Mouse (Mus musculus) layer of hippocampus, adult 8-10 months (tissue): ENCODE measurements around the gene A4gnt. TPM values are rescaled to one million over a fixed set of nuclear protein-coding genes. Genes with fewer than 3 reads are reported as not detected.

Source experiments
- DNase-seq, 2 experiments: peaks; one replicate each; pipeline ENCODE4 v3.0.0; 2022; ENCODE audit warnings: low spot score in 2 of 2
- total RNA-seq, 4 experiments: library from RNA; stranded (reverse); gene quantifications; 2 replicates each; pipeline ENCODE4 v1.2.4; 2022

Gene A4gnt
- total RNA-seq, 4 experiments from 2014 or later: 0.14 to 0.39 TPM; not detected in 2

DNA sequence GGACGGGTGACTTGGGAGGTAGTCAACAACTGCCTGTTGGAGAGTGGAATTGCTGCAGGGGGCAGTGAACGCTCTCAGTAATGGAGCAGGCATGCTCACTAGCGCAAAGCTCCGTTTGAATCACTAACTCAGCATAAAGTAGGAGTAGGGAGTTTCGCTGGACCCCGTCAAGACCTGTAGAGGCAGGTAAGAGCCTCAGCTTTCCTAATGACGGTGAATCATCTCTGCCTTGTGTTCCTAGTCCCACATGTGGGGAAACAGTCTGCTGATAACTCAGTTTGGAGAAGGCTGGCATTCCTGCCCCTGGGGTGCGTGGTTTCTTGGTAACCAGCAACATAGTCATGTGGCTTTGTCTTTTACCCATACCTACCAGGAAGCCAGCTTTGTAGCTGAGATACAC is 20.0 kb downstream of the A4gnt start:
- DNase-seq: no peak

DNA sequence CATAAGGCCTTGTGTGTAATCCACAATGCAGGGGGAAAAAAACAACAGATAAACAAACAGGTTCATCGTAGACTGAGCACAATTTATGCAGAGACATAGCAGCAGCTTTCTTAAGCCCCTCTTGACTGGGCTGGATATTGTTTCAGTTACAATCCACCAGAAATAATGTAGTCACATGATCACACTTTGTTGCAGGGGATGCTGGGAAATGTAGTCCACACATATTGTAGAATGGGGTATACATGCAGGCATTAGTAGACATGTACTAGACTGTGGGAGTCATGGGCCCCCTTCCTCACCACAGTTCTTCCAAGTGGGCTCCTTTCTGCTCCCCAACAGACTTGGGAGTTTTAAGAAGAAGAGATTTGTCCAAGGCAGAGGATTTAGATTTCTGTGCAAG is 24.5 kb downstream of the A4gnt start:
- no peak for DNase-seq

- DNase-seq: no peak
Observed at GRCm38 (mm10) chr9:99637227-99637626, 24.9 kb downstream of the A4gnt start.

DNA sequence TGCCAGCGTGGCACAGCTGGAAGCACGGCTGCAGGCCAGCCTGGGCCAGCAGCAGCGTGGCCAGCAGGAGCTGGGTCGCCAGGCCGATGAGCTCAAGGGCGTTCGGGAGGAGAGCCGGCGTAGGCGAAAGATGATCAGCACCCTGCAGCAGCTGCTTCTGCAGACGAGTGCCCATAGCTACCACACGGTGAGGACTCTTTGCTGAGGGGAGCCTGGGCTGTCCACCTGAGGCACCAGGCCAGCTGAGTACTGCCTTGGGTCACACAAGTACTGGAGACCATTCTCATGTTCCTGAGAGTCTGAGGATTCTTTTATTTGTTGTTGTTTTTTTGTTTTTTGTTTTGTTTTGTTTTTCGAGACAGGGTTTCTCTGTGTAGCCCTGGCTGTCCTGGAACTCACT is 25.4 kb downstream of the A4gnt start:
- DNase-seq: no peak

- no peak for DNase-seq
Observed at GRCm38 (mm10) chr9:99639957-99640356, 27.7 kb downstream of the A4gnt start.

GRCm38 (mm10) chr9:99645416-99645815 is 33.1 kb downstream of the A4gnt start:
- DNase-seq: no peak

DNA sequence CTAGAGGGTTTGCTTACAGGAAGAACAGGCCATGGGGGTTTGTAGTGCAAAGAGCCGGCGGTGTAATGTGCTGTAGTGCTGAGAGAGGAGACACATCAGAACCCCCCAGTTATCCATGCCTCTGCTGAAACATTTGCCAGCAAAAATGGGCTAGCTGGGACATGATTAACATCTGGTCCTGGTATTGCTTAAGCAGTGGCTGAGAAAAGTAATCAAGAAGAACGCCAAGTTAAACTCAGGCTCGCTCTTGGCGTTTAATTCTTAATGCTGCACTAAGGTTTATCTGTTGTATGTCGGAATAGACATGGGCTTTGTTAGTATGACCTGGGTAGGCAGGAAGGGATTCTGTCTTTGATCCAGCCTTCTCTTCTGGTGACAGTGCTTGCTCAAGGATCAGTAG is 33.8 kb downstream of the A4gnt start:
- no peak for DNase-seq

DNA sequence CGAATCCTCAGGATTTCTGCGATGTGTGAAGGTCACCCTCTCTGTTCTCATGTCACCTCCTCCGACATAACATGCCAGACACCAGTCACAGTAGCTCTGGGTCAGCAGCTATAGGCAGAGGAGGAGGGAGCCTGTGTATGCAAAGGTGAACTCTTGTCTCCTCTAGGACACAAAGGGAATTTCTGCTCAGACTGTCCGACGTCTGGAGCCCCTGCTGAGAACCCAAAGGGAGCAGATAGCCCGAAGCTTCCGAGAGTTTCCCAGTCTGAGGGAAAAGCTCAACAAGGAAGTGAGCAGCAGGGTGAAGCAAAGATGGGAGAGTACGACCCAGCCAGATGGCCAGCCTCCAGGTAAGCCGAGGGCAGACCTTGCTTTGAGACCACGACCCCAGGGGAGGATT is 48.5 kb downstream of the A4gnt start:
- DNase-seq: no peak

DNA sequence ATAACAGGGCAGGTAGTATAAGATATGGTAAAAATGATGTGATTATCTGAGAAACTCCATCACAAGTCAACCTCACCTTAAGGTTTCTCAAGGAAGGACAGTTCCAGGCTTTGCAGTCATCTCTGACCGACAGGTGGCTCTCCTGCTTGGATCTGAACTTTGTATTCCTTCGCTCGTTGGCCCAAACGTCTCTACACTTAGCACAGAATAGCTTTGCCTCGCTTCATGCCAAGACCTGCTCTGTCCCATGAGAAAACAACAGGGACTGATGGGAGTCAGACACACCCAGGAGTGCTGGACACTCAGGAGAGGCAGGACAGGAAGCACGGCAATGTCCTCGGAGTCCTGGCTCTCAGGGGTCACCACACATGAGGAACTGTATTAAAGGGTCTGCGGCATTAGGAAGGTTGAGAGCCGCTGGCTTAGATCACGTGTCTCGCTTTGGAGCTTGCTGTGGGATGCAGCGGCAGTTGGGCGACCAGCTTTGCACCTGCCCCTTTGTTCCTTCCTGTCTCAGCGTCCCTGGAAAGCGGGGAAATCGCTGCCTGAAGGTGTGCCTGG is 49.4 kb downstream of the A4gnt start:
- no peak for DNase-seq

DNA sequence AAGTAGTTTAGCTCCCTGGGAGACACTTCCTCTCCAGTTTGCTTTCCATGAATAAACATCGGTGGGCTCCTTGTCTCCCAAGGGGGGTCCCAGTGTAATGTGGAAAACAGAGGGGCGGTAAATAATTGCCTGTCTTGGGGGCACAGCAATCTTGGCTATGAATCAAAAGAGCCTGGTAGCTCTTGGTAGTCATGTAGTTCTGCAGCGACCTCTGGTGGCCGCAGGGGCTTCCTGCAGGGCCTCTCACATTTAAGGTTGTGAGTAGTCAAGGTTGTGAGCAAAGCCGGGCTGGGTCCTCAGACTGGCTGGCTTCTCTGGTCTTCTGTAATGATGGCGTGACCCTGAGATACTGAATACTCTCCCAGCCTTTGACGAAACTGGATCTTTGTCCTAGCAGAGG is 50.1 kb downstream of the A4gnt start:
- DNase-seq: peak; percentile 38 to 75

DNA sequence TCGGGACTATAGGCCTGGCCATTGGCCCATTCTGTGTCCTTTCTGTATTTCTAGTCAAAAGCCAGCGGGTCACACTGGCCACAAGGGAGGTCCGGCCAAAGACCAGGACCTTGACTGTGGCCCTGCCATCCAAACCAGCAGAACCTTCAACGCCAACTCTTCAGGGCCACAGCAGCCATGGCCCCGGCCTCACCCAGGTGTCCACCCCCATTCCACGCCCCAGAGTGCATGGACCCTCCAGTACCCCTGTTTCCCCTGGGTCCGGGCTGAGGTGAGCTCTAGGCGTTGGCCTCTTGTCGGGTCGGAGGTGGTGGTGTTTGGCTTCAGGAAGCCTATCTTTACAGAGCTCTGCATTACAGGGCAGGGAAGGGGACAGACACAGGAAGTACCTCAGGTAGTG is 50.6 kb downstream of the A4gnt start:
- DNase-seq: no peak

DNA sequence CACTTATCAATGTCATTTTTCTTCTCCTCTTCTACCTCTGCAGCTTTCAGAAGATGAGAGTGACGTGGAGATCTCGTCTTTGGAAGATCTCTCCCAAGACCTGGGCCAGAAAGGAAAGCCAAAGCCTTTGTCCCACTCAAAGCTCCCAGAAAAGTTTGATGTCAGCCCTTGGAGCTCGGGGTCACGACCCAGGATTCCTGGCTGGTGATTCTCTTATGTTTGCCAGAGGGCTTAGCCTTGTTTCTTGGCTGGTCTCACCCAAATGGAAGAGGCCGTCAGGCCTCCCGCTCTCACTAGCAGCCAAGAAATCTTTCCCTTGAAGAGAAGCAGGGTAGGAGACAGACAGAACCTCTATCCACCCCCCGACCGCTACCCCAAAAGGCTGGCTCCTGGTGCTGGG is 55.3 kb downstream of the A4gnt start:
- peak in 1 of 2 experiments; percentile 40 for DNase-seq

DNA sequence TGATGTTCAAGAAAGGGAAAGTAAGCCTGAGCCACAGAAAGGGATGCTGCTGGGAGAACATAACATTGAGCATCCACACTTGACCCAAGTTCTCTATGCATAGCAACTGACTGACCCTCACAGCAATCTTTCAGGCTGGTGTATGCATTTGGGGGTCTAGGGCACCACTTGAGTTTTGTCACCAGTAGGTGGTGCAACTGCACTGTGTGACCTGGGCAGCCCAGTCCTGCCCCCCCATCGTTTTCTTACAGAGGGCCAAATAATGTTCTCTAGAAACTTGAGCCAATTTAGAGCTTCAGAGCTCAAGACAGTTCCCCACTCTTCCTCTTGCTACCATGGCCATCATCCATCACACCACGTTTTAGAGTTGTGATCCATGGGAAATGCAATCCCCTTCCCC is 59.3 kb downstream of the A4gnt start:
- DNase-seq: no peak

Other genes with a start within 250 kb of the A4gnt start
- 100 to 1,000 TPM; 133 to 164 (median 142) TPM for gene Mras, start 175.1 kb upstream of the A4gnt start, total RNA-seq
- gene Nme9, start 161.0 kb upstream of the A4gnt start, total RNA-seq: under 1 TPM; 0.39 to 0.85 (median 0.62) TPM
- gene Armc8, start 43.6 kb upstream of the A4gnt start, total RNA-seq: 10 to 100 TPM; 48.1 to 57.8 (median 57.1) TPM
- 10 to 100 TPM; 13.3 to 19.1 (median 14.7) TPM for gene Dbr1, start 36.7 kb upstream of the A4gnt start, total RNA-seq
- 10 to 100 TPM; 20.9 to 28.1 (median 25.1) TPM for gene Dzip1l, start 17.0 kb downstream of the A4gnt start, total RNA-seq
- gene Cldn18, start 104.8 kb downstream of the A4gnt start, total RNA-seq: not detected